ENCODE assay signal across 8 mouse cellular contexts in the genomic region with DNA sequence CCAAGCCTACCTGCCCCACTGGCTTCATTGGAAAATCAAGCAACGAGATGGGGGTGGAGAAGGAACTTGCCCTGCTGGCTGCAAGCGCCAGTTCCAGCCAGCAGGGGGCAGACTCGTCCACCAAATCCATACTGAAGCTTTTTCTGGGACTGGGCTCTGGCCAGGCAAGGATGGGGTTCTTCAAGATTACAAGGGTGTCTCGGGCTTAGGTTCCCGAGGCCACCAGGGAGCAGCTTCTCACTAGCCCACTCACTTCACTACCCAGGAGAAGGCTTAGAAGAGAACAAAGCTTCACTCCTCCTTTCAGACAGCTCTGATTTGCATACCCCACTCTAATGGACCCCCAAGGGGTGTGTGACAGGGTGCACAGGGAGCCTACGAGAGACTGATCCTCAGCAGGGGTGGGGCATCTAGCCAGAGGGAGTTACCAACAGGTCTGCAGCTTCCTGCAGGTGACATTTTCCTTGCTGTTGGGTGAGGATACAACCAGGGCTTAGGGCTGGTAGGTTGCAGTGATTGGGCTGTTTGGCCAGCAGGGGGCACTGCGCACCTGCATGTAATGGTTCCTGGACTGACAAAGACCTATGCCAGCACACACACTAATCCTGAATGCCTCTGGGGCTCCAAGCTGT. TPM values are rescaled to one million over a fixed set of nuclear protein-coding genes. Genes with fewer than 3 reads are reported as not detected.
DNase-seq lines count a peak whose midpoint lies in the region; ATAC-seq and TF ChIP-seq lines count a peak whose summit lies in the region.

No protein-coding gene starts in this region.

- H3K9ac ChIP-seq in embryonic facial prominence, embryonic 11.5 days (replicated peaks; ENCODE audit: low read length): no peak overlapping the region
- H3K9ac ChIP-seq in limb, embryonic 11.5 days (ENCODE audit: low read length): no peak overlapping the region
- no peak overlapping the region for H3K9ac ChIP-seq in midbrain, embryonic 15.5 days

- peak; percentile 78 for ATAC-seq in embryonic facial prominence, embryonic 11.5 days (replicated peaks; ENCODE audit: insufficient number of reproducible peaks, low FRiP score, low TSS enrichment, low read depth)
- peak; percentile 80 for ATAC-seq in limb, embryonic 11.5 days (ENCODE audit: insufficient number of reproducible peaks, low FRiP score, low TSS enrichment, low read depth)
- peak; percentile 84 for ATAC-seq in midbrain, embryonic 15.5 days (replicated peaks)

- WGBS in embryonic facial prominence, embryonic 11.5 days: under 1% methylated on average over 7 of the region's 7 CpGs
- under 1% methylated on average over 7 of the region's 7 CpGs for WGBS in kidney, adult 2 months
- WGBS in limb, embryonic 11.5 days: under 1% methylated on average over 7 of the region's 7 CpGs
- 0% methylated on average over 7 of the region's 7 CpGs for WGBS in midbrain, embryonic 15.5 days

- no peaks in the 10 kb centered on the region for H3K36me3 ChIP-seq in embryonic facial prominence, embryonic 11.5 days (replicated peaks; ENCODE audit: control insufficient read depth, insufficient read depth, low read depth, low read length)
- H3K36me3 ChIP-seq in kidney, adult 2 months (ENCODE audit: control insufficient read depth, insufficient read depth, low read length): no peaks in the 10 kb centered on the region
- no peaks in the 10 kb centered on the region for H3K36me3 ChIP-seq in limb, embryonic 11.5 days (ENCODE audit: control insufficient read depth, insufficient read depth, low read length)
- H3K36me3 ChIP-seq in midbrain, embryonic 15.5 days (replicated peaks): no peaks in the 10 kb centered on the region

- H3K4me1 ChIP-seq in embryonic facial prominence, embryonic 11.5 days (ENCODE audit: control insufficient read depth, insufficient read depth, low read length): no peaks in the 10 kb centered on the region
- H3K4me1 ChIP-seq in kidney, adult 2 months (ENCODE audit: control insufficient read depth, insufficient read depth, low read length): no peaks in the 10 kb centered on the region
- no peaks in the 10 kb centered on the region for H3K4me1 ChIP-seq in limb, embryonic 11.5 days (ENCODE audit: control insufficient read depth, insufficient read depth, low read length)
- peaks cover 26% of the 10 kb centered on the region for H3K4me1 ChIP-seq in midbrain, embryonic 15.5 days

- no peak overlapping the region for H3K4me2 ChIP-seq in embryonic facial prominence, embryonic 11.5 days (ENCODE audit: low read depth, low read length)
- no peak overlapping the region for H3K4me2 ChIP-seq in limb, embryonic 11.5 days (ENCODE audit: low read depth, severe bottlenecking)
- H3K4me2 ChIP-seq in midbrain, embryonic 15.5 days: no peak overlapping the region

- H3K9me3 ChIP-seq in embryonic facial prominence, embryonic 11.5 days (replicated peaks; ENCODE audit: control insufficient read depth, low read length): no peaks in the 10 kb centered on the region
- H3K9me3 ChIP-seq in limb, embryonic 11.5 days (ENCODE audit: control insufficient read depth, low read length): no peaks in the 10 kb centered on the region; the same call in 1 of the 2 replicates
- no peaks in the 10 kb centered on the region for H3K9me3 ChIP-seq in midbrain, embryonic 15.5 days

- DNase-seq in 3134 (ENCODE audit: extremely low read depth, insufficient read length, low spot score): peak; percentile 77
- DNase-seq in adrenal gland, postnatal 14 days: peak; percentile 93
- peak; percentile 89 for DNase-seq in embryonic facial prominence, embryonic 11.5 days (ENCODE audit: low spot score)
- peak; percentile 76 to 89 for DNase-seq in heart, adult 18-20 months
- peak; percentile 85 for DNase-seq in kidney, adult 2 months
- peak; percentile 93 for DNase-seq in limb, embryonic 11.5 days (ENCODE audit: low spot score)
- DNase-seq in spleen, adult 18-20 months: peak; percentile 36 to 66

- peaks cover 52% of the 10 kb centered on the region for H3K27me3 ChIP-seq in embryonic facial prominence, embryonic 11.5 days (ENCODE audit: control insufficient read depth, insufficient read depth, low read length)
- H3K27me3 ChIP-seq in kidney, adult 2 months (replicated peaks; ENCODE audit: control insufficient read depth, insufficient read depth, low read length): no peaks in the 10 kb centered on the region
- peaks cover 45% of the 10 kb centered on the region for H3K27me3 ChIP-seq in limb, embryonic 11.5 days (ENCODE audit: control insufficient read depth, insufficient read depth, low read length)
- H3K27me3 ChIP-seq in midbrain, embryonic 15.5 days (replicated peaks): peaks cover 50% of the 10 kb centered on the region

- no peak overlapping the region for H3K27ac ChIP-seq in embryonic facial prominence, embryonic 11.5 days (replicated peaks; ENCODE audit: low read depth, low read length)
- H3K27ac ChIP-seq in kidney, adult 2 months (ENCODE audit: insufficient read depth, low read depth, low read length): no peak overlapping the region
- no peak overlapping the region for H3K27ac ChIP-seq in limb, embryonic 11.5 days (replicated peaks; ENCODE audit: low read depth, low read length)
- H3K27ac ChIP-seq in midbrain, embryonic 15.5 days: peak overlapping the region; percentile 27; the same call in 1 of the 2 replicates

- no peak overlapping the region for H3K4me3 ChIP-seq in embryonic facial prominence, embryonic 11.5 days (ENCODE audit: low read depth, low read length)
- H3K4me3 ChIP-seq in kidney, adult 2 months (ENCODE audit: insufficient read depth, low read depth, low read length): no peak overlapping the region
- H3K4me3 ChIP-seq in limb, embryonic 11.5 days (ENCODE audit: low read depth, low read length): no peak overlapping the region
- H3K4me3 ChIP-seq in midbrain, embryonic 15.5 days: no peak overlapping the region

- no peak for TF ChIP-seq POLR2A in kidney, adult 2 months (IDR thresholded peaks at IDR 0.05; ENCODE audit: low read depth, low read length)

- TF ChIP-seq CTCF in kidney, adult 2 months (conservative IDR thresholded peaks at IDR 0.05; ENCODE audit: insufficient read depth, insufficient read length, low read depth, low read length): peak; percentile 97

RNA-seq across cellular contexts. Expression of gene Aqp6, which starts 5.0 kb away (rescaled TPM):
- not detected in 2 replicates for total RNA-seq in adrenal gland, postnatal 14 days (2021)
- 0.26 TPM in 1 of 2 replicates, not detected in the other for polyA plus RNA-seq in embryonic facial prominence, embryonic 11.5 days (2014; fragmentation: Nextera tagmentation; extraction: Ambion mirVana)
- under 1 TPM in 1 of 2 experiments, not detected in 1; 0.25 TPM for total RNA-seq in heart, adult 18-20 months (2021)
- 97.9 and 124 TPM in 2 replicates for polyA plus RNA-seq in kidney, adult 2 months (2012; rRNA removed)
- polyA plus RNA-seq in limb, embryonic 11.5 days (2014; fragmentation: Nextera tagmentation; extraction: Ambion mirVana): not detected in 2 replicates
- polyA plus RNA-seq in midbrain, embryonic 15.5 days (2015; fragmentation: Nextera tagmentation; extraction: Ambion mirVana): 0.41 and 0.49 TPM in 2 replicates

RNA-seq across cellular contexts. Expression of gene Aqp5, which starts 5.6 kb away (rescaled TPM):
- total RNA-seq in adrenal gland, postnatal 14 days (2021): 2.1 and 2.3 TPM in 2 replicates
- not detected in 2 replicates for polyA plus RNA-seq in embryonic facial prominence, embryonic 11.5 days (2014; fragmentation: Nextera tagmentation; extraction: Ambion mirVana)
- 1 to 10 TPM in 1 of 2 experiments, under 1 TPM in 1; 0.30 to 2.5 TPM for total RNA-seq in heart, adult 18-20 months (2021)
- 0.66 and 1.6 TPM in 2 replicates for polyA plus RNA-seq in kidney, adult 2 months (2012; rRNA removed)
- not detected in 2 replicates for polyA plus RNA-seq in limb, embryonic 11.5 days (2014; fragmentation: Nextera tagmentation; extraction: Ambion mirVana)
- 1.3 and 1.4 TPM in 2 replicates for polyA plus RNA-seq in midbrain, embryonic 15.5 days (2015; fragmentation: Nextera tagmentation; extraction: Ambion mirVana)

RNA-seq across cellular contexts. Expression of gene Aqp2, which starts 17.3 kb away (rescaled TPM):
- 1.4 and 1.7 TPM in 2 replicates for total RNA-seq in adrenal gland, postnatal 14 days (2021)
- polyA plus RNA-seq in embryonic facial prominence, embryonic 11.5 days (2014; fragmentation: Nextera tagmentation; extraction: Ambion mirVana): not detected in 2 replicates
- not detected for total RNA-seq in heart, adult 18-20 months (2021)
- polyA plus RNA-seq in kidney, adult 2 months (2012; rRNA removed): 741 and 818 TPM in 2 replicates
- polyA plus RNA-seq in limb, embryonic 11.5 days (2014; fragmentation: Nextera tagmentation; extraction: Ambion mirVana): not detected in 2 replicates
- polyA plus RNA-seq in midbrain, embryonic 15.5 days (2015; fragmentation: Nextera tagmentation; extraction: Ambion mirVana): not detected in 2 replicates

RNA-seq across cellular contexts. Expression of gene Racgap1, which starts 55.3 kb away (rescaled TPM):
- 25.3 and 28.5 TPM in 2 replicates for total RNA-seq in adrenal gland, postnatal 14 days (2021)
- 147 and 152 TPM in 2 replicates for polyA plus RNA-seq in embryonic facial prominence, embryonic 11.5 days (2014; fragmentation: Nextera tagmentation; extraction: Ambion mirVana)
- 1 to 10 TPM in 1 of 2 experiments, under 1 TPM in 1; 0.82 to 1.6 TPM for total RNA-seq in heart, adult 18-20 months (2021)
- polyA plus RNA-seq in kidney, adult 2 months (2012; rRNA removed): 2.4 and 2.6 TPM in 2 replicates
- polyA plus RNA-seq in limb, embryonic 11.5 days (2014; fragmentation: Nextera tagmentation; extraction: Ambion mirVana): 108 and 125 TPM in 2 replicates
- polyA plus RNA-seq in midbrain, embryonic 15.5 days (2015; fragmentation: Nextera tagmentation; extraction: Ambion mirVana): 49.0 and 56.9 TPM in 2 replicates

Comparison
In these comparisons a context has a peak if more than half of its experiments do, and no peak if none do; other contexts are left out.
1. RNA of gene Aqp6, which starts 5.0 kb away (polyA plus RNA-seq): 97.9 to 124 TPM in kidney, adult 2 months; 0.41 to 0.49 TPM in midbrain, embryonic 15.5 days, 0.26 TPM in embryonic facial prominence, embryonic 11.5 days and not detected in limb, embryonic 11.5 days; every median in the first group is over 10 times any median in the second.
2. RNA of gene Aqp2, which starts 17.3 kb away (polyA plus RNA-seq): 741 to 818 TPM in kidney, adult 2 months; not detected in embryonic facial prominence, embryonic 11.5 days, not detected in limb, embryonic 11.5 days and not detected in midbrain, embryonic 15.5 days; every median in the first group is over 100 times any median in the second.
3. Peak in every context shown above with its lines, with median percentiles within 50 percentile points of each other: DNase-seq and ATAC-seq.